Mouse (Mus musculus) heart, adult 2 months (tissue): ENCODE data around the gene Prss58.

ENCODE experiments used
- CTCF ChIP-seq: fragments of 200-600 bp; IDR thresholded peaks from 2 replicates; pipeline ENCODE4 v1.8.1; 2022; ENCODE audit warnings: antibody characterized with exemption, mild to moderate bottlenecking, moderate library complexity
- POLR2A ChIP-seq: fragments of 200-500 bp; IDR thresholded peaks from 2 replicates; pipeline ENCODE4 v1.6.1; 2011; ENCODE audit warnings: mild to moderate bottlenecking, low read depth, low read length, control low read depth; ENCODE audit not compliant: insufficient read depth

- TF ChIP-seq CTCF (no peak), POLR2A (no peak)
Measured at GRCm38 (mm10) chr6:40890973-40891372, 9.2 kb downstream of the Prss58 start.
